Mouse (Mus musculus): ENCODE results near the gene Gm20854.
"Not testable (repeated sequence)": the region's sequence is repeated elsewhere in the genome, so short reads cannot be mapped to it uniquely, and the experiment has no call there.

Gm20854 gene

DNA sequence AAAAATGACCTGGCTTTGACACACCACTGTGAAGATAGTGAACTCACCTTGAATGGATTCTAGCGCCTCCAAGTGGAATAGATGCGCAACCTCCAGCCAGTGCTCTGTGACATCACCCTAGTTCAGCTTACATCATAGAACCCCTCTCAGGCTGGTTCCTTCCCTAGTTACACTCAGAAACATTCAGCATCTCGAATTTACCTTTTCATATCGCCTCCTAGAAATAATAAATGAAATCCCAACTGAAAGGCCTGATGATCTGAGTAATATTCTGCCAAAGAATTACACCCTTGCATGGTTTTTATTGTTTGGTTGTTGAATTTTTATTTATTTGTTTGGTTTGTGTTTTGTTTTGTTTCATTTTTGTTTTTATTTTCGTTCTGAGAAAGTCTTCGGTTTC is at the start of gene Gm20854:
Gene Gm20854, minus strand, starts transcription at position 101 of the 400 bp plus-strand sequence.
- not testable (repeated sequence) for DNase-seq (ENCODE audit: low read depth, low spot score)
